Mouse (Mus musculus) lung, embryonic 15.5 days (tissue): ENCODE data around the gene Zdhhc12. TPM values are rescaled to one million over a fixed set of nuclear protein-coding genes. Genes with fewer than 3 reads are reported as not detected.
"Not testable (repeated sequence)": the region's sequence is repeated elsewhere in the genome, so short reads cannot be mapped to it uniquely, and the experiment has no call there.

Source experiments
- ATAC-seq: fragments of 200-750 bp; cut with Nextera tagmentation; 2 replicates; pipeline ENCODE4 v1.8.0; 2017; ENCODE audit warnings: moderate number of reproducible peaks, borderline replicate concordance; ENCODE audit not compliant: low FRiP score, low TSS enrichment; ENCODE audit errors: extremely low read depth
- H3K27ac ChIP-seq: fragments of 300-500 bp; sonication (generic); 2 replicates; pipeline ENCODE4 v1.5.1; 2015; ENCODE audit warnings: moderate library complexity, mild to moderate bottlenecking, inconsistent platforms
- H3K27me3 ChIP-seq: fragments of 300-500 bp; sonication (generic); 2 replicates; pipeline ENCODE4 v1.6.1; 2015; ENCODE audit warnings: inconsistent platforms
- H3K36me3 ChIP-seq: fragments of 300-500 bp; sonication (generic); 2 replicates; pipeline ENCODE4 v1.6.1; 2015; ENCODE audit warnings: inconsistent platforms
- H3K4me1 ChIP-seq: fragments of 300-500 bp; sonication (generic); 2 replicates; pipeline ENCODE4 v1.6.1; 2015; ENCODE audit warnings: inconsistent platforms
- H3K4me2 ChIP-seq: fragments of 300-500 bp; sonication (generic); 2 replicates; pipeline ENCODE4 v1.6.1; 2015; ENCODE audit warnings: inconsistent platforms, mild to moderate bottlenecking, moderate library complexity
- H3K4me3 ChIP-seq: fragments of 300-500 bp; sonication (generic); 2 replicates; pipeline ENCODE4 v1.5.1; 2015; ENCODE audit warnings: mild to moderate bottlenecking, inconsistent platforms
- H3K9ac ChIP-seq: fragments of 300-500 bp; sonication (generic); 2 replicates; pipeline ENCODE4 v1.6.1; 2015; ENCODE audit warnings: inconsistent platforms
- H3K9me3 ChIP-seq: fragments of 300-500 bp; sonication (generic); 2 replicates; pipeline ENCODE4 v1.6.1; 2016; ENCODE audit warnings: inconsistent platforms
- WGBS: fragments of 180-500 bp; shearing (Covaris S2); methylation state at CpG from one replicate; pipeline ENCODE4 v1.1.7; 2015; 5-methylcytosine and 5-hydroxymethylcytosine counted together
- polyA plus RNA-seq: library from polyadenylated mRNA; unstranded; fragments of >200 nt; fragmentation: Nextera tagmentation; extraction: Ambion mirVana; gene quantifications from 2 replicates; pipeline ENCODE4 v1.2.1, GENCODE M21; 2015

The Zdhhc12 gene
- 31.4 and 32.5 TPM in 2 replicates for polyA plus RNA-seq

- no peaks in the 10 kb centered on the region for H3K9me3 ChIP-seq
- ATAC-seq: peak; percentile 98
- peak within 1 kb of the TSS; percentile 91 for H3K4me2 ChIP-seq
- H3K27ac ChIP-seq: peak within 1 kb of the TSS; percentile 73
- no peaks in the 10 kb centered on the region for H3K27me3 ChIP-seq
- H3K36me3 ChIP-seq: peaks cover 11% of the 10 kb centered on the region; the same call in 1 of the 2 replicates
- H3K9ac ChIP-seq: peak within 1 kb of the TSS; percentile 76
- H3K4me3 ChIP-seq: peak within 1 kb of the TSS; percentile 78
- H3K4me1 ChIP-seq: peaks cover 16% of the 10 kb centered on the region
- WGBS: under 1% methylated on average over 51 of the region's 51 CpGs
Observed at GRCm38 (mm10) chr2:30093471-30094207, at the start of gene Zdhhc12. TSS of gene Zdhhc12 (minus strand) at chr2:30093648.

GRCm38 (mm10) chr2:30140021-30140420, 46.6 kb upstream of the Zdhhc12 start:
- not testable (repeated sequence) for H3K9me3 ChIP-seq, H3K27me3 ChIP-seq, H3K27ac ChIP-seq, ATAC-seq, H3K4me3 ChIP-seq, H3K9ac ChIP-seq, H3K4me2 ChIP-seq, H3K4me1 ChIP-seq
- WGBS: 89% methylated on average over 4 of the region's 4 CpGs
- H3K36me3 ChIP-seq: peaks cover 67% of the 10 kb centered on the region

- Histone ChIP-seq H3K27ac (no peak overlapping the region), H3K4me1 (peaks cover 20% of the 10 kb centered on the region), H3K27me3 (no peaks in the 10 kb centered on the region), H3K4me2 (no peak overlapping the region), H3K9me3 (no peaks in the 10 kb centered on the region), H3K4me3 (no peak overlapping the region), H3K9ac (no peak overlapping the region), H3K36me3 (peaks cover 33% of the 10 kb centered on the region; the same call in 1 of the 2 replicates)
- no peak for ATAC-seq
- WGBS: 88% methylated on average over 10 of the region's 10 CpGs
Observed at GRCm38 (mm10) chr2:30136458-30136857, 43.0 kb upstream of the Zdhhc12 start.

DNA sequence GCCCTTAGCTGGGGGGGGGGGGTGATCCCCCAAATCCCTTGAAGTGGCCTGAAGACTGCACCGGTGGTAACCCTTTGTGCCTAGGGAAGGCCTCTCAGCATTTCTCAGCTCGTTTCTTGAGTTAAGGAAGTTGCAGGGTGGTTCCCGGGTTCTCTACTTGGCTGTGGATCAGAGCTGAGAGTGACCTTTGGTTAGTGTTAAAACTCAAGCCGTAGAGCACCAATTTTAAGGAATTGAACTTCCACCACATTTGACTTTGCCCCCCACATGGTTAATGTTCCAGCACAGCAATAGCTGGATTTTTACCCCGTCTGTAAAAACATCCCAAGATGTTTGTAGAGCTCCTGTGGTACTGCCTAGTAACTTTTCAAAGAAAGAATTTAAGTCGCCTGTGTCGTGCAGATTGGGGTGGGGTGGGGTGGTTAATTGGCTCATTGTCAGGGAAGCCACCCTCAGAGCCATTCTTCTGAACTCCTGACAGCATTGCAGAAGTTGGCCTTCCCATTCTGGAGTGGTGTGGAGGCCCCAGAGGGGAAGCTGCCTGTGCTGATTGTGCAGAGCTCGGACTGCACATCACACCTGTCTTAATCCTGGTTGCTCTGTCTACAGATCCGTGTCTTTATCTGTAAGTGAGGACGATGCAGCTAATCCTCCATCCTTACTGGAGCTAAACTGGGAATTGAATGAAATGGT, 41.6 kb upstream of the Zdhhc12 start:
- Histone ChIP-seq H3K4me2 (peak overlapping the region; percentile 64), H3K9ac (peak overlapping the region; percentile 63), H3K4me1 (peaks cover 20% of the 10 kb centered on the region), H3K36me3 (peaks cover 20% of the 10 kb centered on the region; the same call in 1 of the 2 replicates), H3K27ac (peak overlapping the region; percentile 72; the same call in 1 of the 2 replicates), H3K27me3 (no peaks in the 10 kb centered on the region), H3K9me3 (no peaks in the 10 kb centered on the region), H3K4me3 (peak overlapping the region; percentile 65)
- ATAC-seq: no peak
- WGBS: 56% methylated on average over 10 of the region's 10 CpGs

GRCm38 (mm10) chr2:30134378-30134711, 40.9 kb upstream of the Zdhhc12 start:
- peaks cover 20% of the 10 kb centered on the region for H3K4me1 ChIP-seq
- ATAC-seq: no peak
- peak overlapping the region; percentile 65 for H3K4me3 ChIP-seq
- peaks cover 18% of the 10 kb centered on the region; the same call in 1 of the 2 replicates for H3K36me3 ChIP-seq
- peak overlapping the region; percentile 63 for H3K9ac ChIP-seq
- no peaks in the 10 kb centered on the region for H3K9me3 ChIP-seq
- H3K27ac ChIP-seq: peak overlapping the region; percentile 72
- peak overlapping the region; percentile 64 for H3K4me2 ChIP-seq
- WGBS: 13% methylated on average over 6 of the region's 6 CpGs
- no peaks in the 10 kb centered on the region for H3K27me3 ChIP-seq

GRCm38 (mm10) chr2:30133613-30134377, 40.3 kb upstream of the Zdhhc12 start, which contains the start of gene Tbc1d13:
TSS of gene Tbc1d13 (plus strand) at chr2:30133746.
- Histone ChIP-seq H3K4me1 (peaks cover 20% of the 10 kb centered on the region), H3K9ac (peak within 1 kb of the TSS; percentile 63), H3K27ac (peak within 1 kb of the TSS; percentile 72), H3K9me3 (no peaks in the 10 kb centered on the region), H3K4me2 (peak within 1 kb of the TSS; percentile 64), H3K36me3 (peaks cover 18% of the 10 kb centered on the region; the same call in 1 of the 2 replicates), H3K27me3 (no peaks in the 10 kb centered on the region), H3K4me3 (peak within 1 kb of the TSS; percentile 65)
- ATAC-seq: peak; percentile 94
- under 1% methylated on average over 46 of the region's 46 CpGs for WGBS

DNA sequence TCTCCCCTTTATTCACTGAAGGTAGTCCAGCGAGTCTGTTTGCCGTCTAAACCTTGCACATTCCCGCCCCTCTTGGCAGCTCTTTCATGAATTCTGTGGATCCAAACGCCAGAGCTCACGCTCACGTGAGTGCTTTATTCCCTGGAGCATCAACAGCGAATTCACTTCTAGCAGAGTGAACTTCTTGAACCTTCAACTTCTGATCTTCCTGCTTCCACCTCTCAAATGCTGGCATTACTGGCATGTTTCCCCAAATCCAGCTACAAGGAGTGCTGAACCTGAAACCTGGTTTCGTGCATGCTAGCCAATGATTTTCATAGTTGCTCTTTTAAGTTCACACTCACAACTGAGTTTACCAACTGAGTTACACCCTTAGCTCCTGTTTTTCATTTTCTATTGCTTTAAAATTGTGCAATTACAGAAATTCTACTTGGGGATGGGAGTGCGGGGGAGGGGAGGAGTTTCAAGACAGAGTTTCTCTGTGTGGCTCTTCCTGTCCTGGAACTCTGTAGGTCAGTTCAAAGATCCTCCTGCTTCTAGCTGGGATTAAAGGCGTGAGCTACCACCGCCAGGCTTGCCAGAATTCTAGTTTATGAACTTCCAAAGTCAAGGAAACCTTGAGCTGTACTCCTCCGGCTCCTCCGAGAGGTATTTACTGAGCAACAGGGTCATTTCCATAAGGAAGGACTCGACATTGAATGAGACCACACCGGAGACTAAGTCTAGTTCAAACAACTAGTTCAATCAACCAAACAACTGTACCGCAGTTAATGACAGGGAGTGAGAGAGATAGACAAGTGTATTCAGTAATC, 39.6 kb upstream of the Zdhhc12 start:
- Histone ChIP-seq H3K9ac (peak overlapping the region; percentile 25), H3K36me3 (peaks cover 16% of the 10 kb centered on the region; the same call in 1 of the 2 replicates), H3K4me1 (peaks cover 20% of the 10 kb centered on the region), H3K27me3 (no peaks in the 10 kb centered on the region), H3K9me3 (no peaks in the 10 kb centered on the region), H3K4me2 (peak overlapping the region; percentile 64), H3K4me3 (peak overlapping the region; percentile 65), H3K27ac (peak overlapping the region; percentile 72)
- ATAC-seq: peak; percentile 9; the same call in 1 of the 2 replicates
- WGBS: 14% methylated on average over 16 of the region's 16 CpGs

- H3K4me1 ChIP-seq: peaks cover 20% of the 10 kb centered on the region
- 62% methylated on average over 5 of the region's 5 CpGs for WGBS
- H3K4me3 ChIP-seq, H3K27ac ChIP-seq, H3K27me3 ChIP-seq, ATAC-seq, H3K36me3 ChIP-seq, H3K9me3 ChIP-seq, H3K9ac ChIP-seq, H3K4me2 ChIP-seq: not testable (repeated sequence)
Observed at GRCm38 (mm10) chr2:30131240-30131639, 37.8 kb upstream of the Zdhhc12 start.

GRCm38 (mm10) chr2:30130156-30130555, 36.7 kb upstream of the Zdhhc12 start:
- ATAC-seq: no peak
- WGBS: 73% methylated on average over 4 of the region's 4 CpGs
- H3K36me3 ChIP-seq: no peaks in the 10 kb centered on the region
- no peak overlapping the region for H3K27ac ChIP-seq
- H3K9ac ChIP-seq: no peak overlapping the region
- H3K9me3 ChIP-seq: no peaks in the 10 kb centered on the region
- H3K4me3 ChIP-seq: no peak overlapping the region
- H3K27me3 ChIP-seq: no peaks in the 10 kb centered on the region
- H3K4me2 ChIP-seq: no peak overlapping the region
- peaks cover 18% of the 10 kb centered on the region for H3K4me1 ChIP-seq

DNA sequence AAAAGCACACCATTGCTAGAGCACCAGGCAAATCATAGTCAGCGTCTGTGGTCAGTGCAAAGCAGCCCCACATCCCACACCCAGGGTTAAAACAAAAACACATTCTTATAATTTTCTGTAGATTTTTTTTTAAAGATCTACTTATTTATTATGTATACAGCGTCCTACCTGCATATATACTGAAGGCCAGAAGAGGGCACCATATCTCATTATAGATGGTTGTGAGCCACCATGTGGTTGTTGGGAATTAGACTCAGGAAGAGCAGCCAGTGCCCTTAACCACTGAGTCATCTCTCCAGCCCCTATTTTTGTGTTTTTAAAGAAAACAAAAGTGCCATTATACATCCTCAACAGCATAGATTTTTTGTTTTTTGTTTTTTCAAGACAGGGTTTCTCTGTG, 35.3 kb upstream of the Zdhhc12 start:
- ATAC-seq: no peak
- no peak overlapping the region for H3K4me2 ChIP-seq
- peaks cover 14% of the 10 kb centered on the region for H3K4me1 ChIP-seq
- no peak overlapping the region for H3K9ac ChIP-seq
- H3K36me3 ChIP-seq: no peaks in the 10 kb centered on the region
- no peak overlapping the region for H3K4me3 ChIP-seq
- H3K27me3 ChIP-seq: no peaks in the 10 kb centered on the region
- H3K9me3 ChIP-seq: no peaks in the 10 kb centered on the region
- H3K27ac ChIP-seq: no peak overlapping the region
- 24% methylated on average over 2 of the region's 2 CpGs for WGBS
